Mouse (Mus musculus): ENCODE measurements around the gene Slc22a2.

GRCm38 (mm10) chr17:12673871-12674270 lies 89.9 kb downstream of the Slc22a2 start:
- TF ChIP-seq GATA1 (IDR thresholded peaks at IDR 0.05; ENCODE audit: low read length) (no peak), TAL1 (IDR thresholded peaks at IDR 0.05; ENCODE audit: low read length) (no peak)

All from erythroblast, embryonic 14.5 days (primary cell).